Mouse (Mus musculus) embryonic fibroblast, embryonic 13.5 days (primary cell): Measurements from ENCODE around the gene Glis2.

Experiments used
- CTCF ChIP-seq: IDR thresholded peaks from 2 replicates; pipeline ENCODE4 v1.5.1; 2011; ENCODE audit warnings: mild to moderate bottlenecking, control low read depth, low read length, moderate library complexity, borderline replicate concordance; ENCODE audit not compliant: insufficient read depth
- POLR2A ChIP-seq: IDR thresholded peaks from 2 replicates; pipeline ENCODE4 v1.6.1; 2011; ENCODE audit warnings: low read depth, mild to moderate bottlenecking, control low read depth, low read length, moderate library complexity

- TF ChIP-seq CTCF (no peak), POLR2A (no peak)
Measured at GRCm38 (mm10) chr16:4646831-4647230, 52.3 kb downstream of the Glis2 start.
